Mouse (Mus musculus) lung, postnatal 0 days (tissue): ENCODE measurements at regions not wholly inside any gene's neighbourhood (a gene's known extent, or its start where the extent isn't known, plus 50 kb on each side); places are given as distances from the start of the nearest gene placed in this dataset.

Source experiments
- ATAC-seq: fragments of 200-750 bp; cut with Nextera tagmentation; 2 replicates; pipeline ENCODE4 v1.8.0; 2017; ENCODE audit warnings: moderate library complexity
- DNase-seq: peaks from one replicate; pipeline ENCODE4 v3.0.0-alpha.2; 2016; ENCODE audit warnings: low spot score
- H3K27ac ChIP-seq: fragments of 300-500 bp; sonication (generic); 2 replicates; pipeline ENCODE4 v1.5.1; 2014; ENCODE audit warnings: antibody characterized with exemption, mild to moderate bottlenecking, low read length, mixed read lengths
- H3K27me3 ChIP-seq: fragments of 300-500 bp; sonication (generic); replicated peaks from 2 replicates; pipeline ENCODE4 v1.6.1; 2014; ENCODE audit warnings: low read length, mixed read lengths; ENCODE audit not compliant: insufficient read depth
- H3K36me3 ChIP-seq: fragments of 300-500 bp; sonication (generic); 2 replicates; pipeline ENCODE4 v1.6.1; 2014; ENCODE audit warnings: low read length, mixed read lengths; ENCODE audit not compliant: insufficient read depth
- H3K4me1 ChIP-seq: fragments of 300-500 bp; sonication (generic); 2 replicates; pipeline ENCODE4 v1.6.1; 2014; ENCODE audit warnings: antibody characterized with exemption, low read depth, low read length, mixed read lengths; ENCODE audit not compliant: insufficient read depth
- H3K4me2 ChIP-seq: fragments of 300-500 bp; sonication (generic); replicated peaks from 2 replicates; pipeline ENCODE4 v1.6.1; 2014; ENCODE audit warnings: low read depth, mild to moderate bottlenecking, low read length, moderate library complexity, mixed read lengths
- H3K4me3 ChIP-seq: fragments of 300-500 bp; sonication (generic); 2 replicates; pipeline ENCODE4 v1.5.1; 2014; ENCODE audit warnings: low read depth, low read length
- H3K9ac ChIP-seq: fragments of 300-500 bp; sonication (generic); replicated peaks from 2 replicates; pipeline ENCODE4 v1.6.1; 2014; ENCODE audit warnings: low read depth, mild to moderate bottlenecking
- H3K9me3 ChIP-seq: fragments of 300-500 bp; sonication (generic); 2 replicates; pipeline ENCODE4 v1.6.1; 2016; ENCODE audit warnings: low read length, mixed read lengths
- CTCF ChIP-seq: IDR thresholded peaks from 2 replicates; pipeline ENCODE4 v1.5.1; 2016; ENCODE audit warnings: antibody characterized with exemption, mild to moderate bottlenecking
- EP300 ChIP-seq: IDR thresholded peaks from 2 replicates; pipeline ENCODE4 v1.6.1; 2016; ENCODE audit warnings: antibody characterized with exemption, mild to moderate bottlenecking, control low read depth
- WGBS: fragments of 180-500 bp; shearing (Covaris S2); extraction: QIAGEN DNeasy Blood & Tissue Kit; methylation state at CpG from one replicate; pipeline ENCODE4 v1.1.7; 2014; 5-methylcytosine and 5-hydroxymethylcytosine counted together

DNA sequence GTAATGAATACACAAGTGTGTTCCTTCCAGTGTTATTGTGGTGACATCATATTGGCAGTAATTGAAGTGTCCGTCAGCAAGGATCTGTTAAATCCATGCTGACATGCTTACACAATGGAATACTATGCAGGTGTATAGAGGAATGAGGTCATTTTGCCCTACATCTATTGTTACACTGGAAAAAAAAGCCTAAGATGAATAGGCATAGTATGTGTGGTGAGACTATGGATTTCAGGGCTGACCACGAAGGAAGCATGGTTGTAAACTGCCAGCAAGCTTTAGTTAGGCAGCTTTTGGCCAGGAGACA, 143.1 kb upstream of the Egfl6 start:
- Histone ChIP-seq H3K9me3 (no peaks in the 10 kb centered on the region), H3K4me3 (no peak overlapping the region), H3K27me3 (no peaks in the 10 kb centered on the region), H3K4me2 (no peak overlapping the region), H3K4me1 (no peaks in the 10 kb centered on the region), H3K36me3 (no peaks in the 10 kb centered on the region), H3K27ac (no peak overlapping the region), H3K9ac (no peak overlapping the region)
- 88% methylated on average over 2 of the region's 2 CpGs for WGBS
- no peak for TF ChIP-seq EP300
- TF ChIP-seq CTCF: no peak
- no peak for DNase-seq
- no peak for ATAC-seq

DNA sequence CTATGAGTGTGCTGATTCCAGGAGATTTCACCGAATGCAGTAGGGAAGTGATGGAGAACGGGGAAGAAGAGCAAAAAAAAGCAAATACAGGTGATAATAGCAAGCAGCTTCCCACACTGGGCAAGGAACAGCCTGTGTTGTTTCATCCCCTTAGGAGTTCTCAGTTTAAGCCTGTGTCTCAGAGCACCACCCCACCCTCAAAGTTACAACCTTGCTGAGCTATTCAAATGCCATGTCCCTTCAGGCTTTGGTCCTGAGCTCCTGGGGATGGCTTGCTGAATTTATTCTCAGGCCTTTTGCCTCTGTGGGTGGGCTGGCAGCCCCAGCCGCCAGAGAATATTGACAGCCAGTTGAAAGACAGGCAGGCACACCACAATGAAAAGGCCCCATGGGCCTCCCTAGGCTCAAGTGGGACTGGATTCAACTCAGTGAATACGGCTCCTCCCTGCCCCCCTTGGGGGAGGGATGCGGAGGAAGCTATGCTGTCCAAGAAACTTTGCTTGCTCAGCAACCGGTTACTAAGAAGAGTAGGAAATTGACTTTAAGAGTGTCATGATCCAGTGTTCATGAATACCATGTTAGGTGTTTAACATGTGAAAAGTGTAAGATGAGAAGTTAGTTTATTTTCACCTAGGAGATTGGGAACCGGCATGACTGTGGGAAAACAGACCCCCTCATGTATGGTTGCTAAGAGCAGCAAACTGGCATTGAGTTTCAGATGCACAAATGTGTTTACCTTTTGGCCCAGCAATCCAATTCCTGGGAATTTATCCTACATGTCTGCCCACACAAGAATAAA, 142.5 kb upstream of the Egfl6 start:
- Histone ChIP-seq H3K4me1 (no peaks in the 10 kb centered on the region), H3K4me3 (no peak overlapping the region), H3K27ac (no peak overlapping the region), H3K4me2 (no peak overlapping the region), H3K9me3 (no peaks in the 10 kb centered on the region), H3K9ac (no peak overlapping the region), H3K36me3 (no peaks in the 10 kb centered on the region), H3K27me3 (no peaks in the 10 kb centered on the region)
- 46% methylated on average over 7 of the region's 7 CpGs for WGBS
- TF ChIP-seq CTCF: no peak
- TF ChIP-seq EP300: no peak
- DNase-seq (no peak), ATAC-seq (no peak)

GRCm38 (mm10) chrX:166725761-166726503, 140.4 kb upstream of the Egfl6 start:
- WGBS: 79% methylated on average over 6 of the region's 6 CpGs
- no peaks in the 10 kb centered on the region for H3K36me3 ChIP-seq
- DNase-seq: no peak

DNA sequence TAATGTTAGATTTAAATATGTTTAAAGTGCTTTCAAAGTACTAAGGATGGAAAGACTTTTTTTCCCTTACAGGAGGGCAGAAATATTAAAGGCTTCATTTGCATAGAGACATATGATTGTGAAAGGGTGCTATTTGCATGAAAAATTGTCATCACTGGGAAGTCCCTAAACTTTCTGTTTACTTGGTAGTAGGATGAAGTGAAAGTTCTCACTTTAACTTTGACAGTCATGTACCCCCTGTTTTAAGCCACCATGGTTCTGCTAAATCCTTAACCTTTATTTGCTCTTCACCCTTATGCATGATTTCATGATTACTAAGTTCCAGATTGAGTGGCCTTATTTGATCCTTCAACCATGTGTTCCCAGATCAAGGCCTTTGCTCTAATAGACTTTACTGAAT, 132.6 kb upstream of the Egfl6 start:
- Histone ChIP-seq H3K4me3 (no peak overlapping the region), H3K36me3 (no peaks in the 10 kb centered on the region), H3K27me3 (no peaks in the 10 kb centered on the region), H3K27ac (no peak overlapping the region), H3K4me2 (no peak overlapping the region), H3K9ac (no peak overlapping the region), H3K4me1 (no peaks in the 10 kb centered on the region), H3K9me3 (no peaks in the 10 kb centered on the region)
- TF ChIP-seq EP300 (no peak), CTCF (no peak)
- no peak for ATAC-seq
- DNase-seq: no peak

More at GRCm38 (mm10) chrX:166725761-166726503, 140.4 kb upstream of the Egfl6 start:
- H3K4me3 ChIP-seq: no peak overlapping the region
- H3K4me1 ChIP-seq: no peaks in the 10 kb centered on the region
- H3K27ac ChIP-seq: no peak overlapping the region
- no peak overlapping the region for H3K4me2 ChIP-seq
- H3K9ac ChIP-seq: no peak overlapping the region
- ATAC-seq: no peak
- TF ChIP-seq EP300 (no peak), CTCF (no peak)
- no peaks in the 10 kb centered on the region for H3K9me3 ChIP-seq
- no peaks in the 10 kb centered on the region for H3K27me3 ChIP-seq

GRCm38 (mm10) chrX:166709306-166709705, 123.8 kb upstream of the Egfl6 start:
- no peak overlapping the region for H3K4me2 ChIP-seq
- no peak overlapping the region for H3K9ac ChIP-seq
- no peak for TF ChIP-seq EP300
- TF ChIP-seq CTCF: no peak
- H3K36me3 ChIP-seq: no peaks in the 10 kb centered on the region
- no peaks in the 10 kb centered on the region for H3K4me1 ChIP-seq
- H3K4me3 ChIP-seq: no peak overlapping the region
- WGBS: 85% methylated on average over 2 of the region's 2 CpGs
- no peak for ATAC-seq
- no peaks in the 10 kb centered on the region for H3K9me3 ChIP-seq
- no peak for DNase-seq
- H3K27ac ChIP-seq: no peak overlapping the region
- no peaks in the 10 kb centered on the region for H3K27me3 ChIP-seq

DNA sequence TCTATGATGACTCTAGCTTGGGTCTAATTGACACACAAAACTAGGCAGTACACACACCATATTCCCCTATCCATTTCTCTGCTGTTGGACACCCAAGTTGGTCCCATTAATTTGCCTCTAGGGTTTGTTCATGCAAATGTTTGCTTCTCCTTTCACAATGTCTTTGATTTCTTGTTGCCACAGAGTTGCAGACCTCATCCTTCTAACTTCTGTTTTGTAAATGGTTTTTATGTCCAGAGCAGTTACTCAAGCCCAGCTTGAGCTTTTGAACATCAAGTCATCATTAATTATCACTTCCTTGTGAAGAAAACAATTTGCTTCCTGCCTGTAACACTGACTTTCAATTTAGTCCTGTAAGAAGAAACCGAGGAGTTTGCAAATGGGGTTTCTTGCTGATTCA, 122.6 kb upstream of the Egfl6 start:
- peak; percentile 15 for DNase-seq
- no peak overlapping the region for H3K9ac ChIP-seq
- no peaks in the 10 kb centered on the region for H3K36me3 ChIP-seq
- 50% methylated on average over 1 of the region's 1 CpGs for WGBS
- ATAC-seq: no peak
- H3K4me2 ChIP-seq: no peak overlapping the region
- no peak overlapping the region for H3K4me3 ChIP-seq
- no peak overlapping the region for H3K27ac ChIP-seq
- no peaks in the 10 kb centered on the region for H3K9me3 ChIP-seq
- H3K4me1 ChIP-seq: no peaks in the 10 kb centered on the region
- TF ChIP-seq CTCF (no peak), EP300 (no peak)
- H3K27me3 ChIP-seq: no peaks in the 10 kb centered on the region
